18 mouse cellular contexts compared by ENCODE assay signal in the genomic region with DNA sequence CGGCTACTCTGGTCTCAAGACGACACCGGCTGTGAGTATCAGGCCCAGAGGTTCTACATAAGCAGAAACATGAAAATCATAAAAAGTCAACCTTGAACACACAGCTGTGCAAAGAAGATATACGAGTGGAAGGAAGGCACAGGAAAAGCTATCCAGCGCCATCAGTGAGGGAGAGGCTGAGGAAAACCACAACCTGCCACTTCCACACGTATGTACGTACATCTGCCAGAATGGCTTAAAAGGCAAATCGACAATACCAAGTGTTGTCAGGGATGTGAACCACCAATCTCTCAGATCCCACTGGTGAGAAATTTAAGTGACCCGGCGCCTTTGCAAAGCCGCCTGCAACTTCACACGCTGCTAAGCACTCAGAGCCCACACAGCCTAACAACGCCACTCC. TPM values are rescaled to one million over a fixed set of nuclear protein-coding genes. Genes with fewer than 3 reads are reported as not detected.
A peak's percentile ranks its signal among the peaks of the same experiment; 100 is the strongest.
DNase-seq lines count a peak whose midpoint lies in the region; TF ChIP-seq lines count a peak whose summit lies in the region.
"Had no signal": no experiment of that assay in that cellular context is flagged by ENCODE, and none has a peak within 500 bp of the region (broad histone marks: within the 10 kb centered on the region; RNA-seq: fewer than 3 reads in every experiment).

No protein-coding gene starts in this region.

- no peak for DNase-seq in heart, embryonic 10.5 days (ENCODE audit: low spot score)
- DNase-seq in heart, adult 11 months, result no peak
- DNase-seq in spleen, adult 2 months (ENCODE audit: low read depth in 1 of 2, low spot score in 2 of 2), result no peak
- DNase-seq in spleen, postnatal 14 days (ENCODE audit: low spot score in 2 of 2), result no peak
- no peak for DNase-seq in limb, embryonic 10.5 days (ENCODE audit: low spot score)
- DNase-seq in ovary, postnatal 36 days (ENCODE audit: low spot score), result no peak
- no peak for DNase-seq in B cell, adult 2 months
- DNase-seq: adrenal gland, adult 2 months; cerebellum, postnatal 36 days; heart, postnatal 4 days; kidney, adult 9 months; layer of hippocampus, postnatal 36 days; lung, adult 2 months; lung, postnatal 4 days; retina, postnatal 1 day; right cerebral cortex, postnatal 4 days had no signal

- 0 out of 2 replicates have a peak, but pooled peaks cover 6% of the 10 kb centered on the region for H3K27me3 ChIP-seq in heart, embryonic 10.5 days (ENCODE audit: insufficient read depth, poor library complexity, severe bottlenecking)
- H3K27me3 ChIP-seq in spleen, adult 2 months (ENCODE audit: control insufficient read depth, insufficient read depth, low read length), result no peaks in the 10 kb centered on the region
- no peaks in the 10 kb centered on the region for H3K27me3 ChIP-seq in limb, embryonic 10.5 days (ENCODE audit: low read depth, poor library complexity, severe bottlenecking)
- H3K27me3 ChIP-seq: midbrain, embryonic 12.5 days had no signal

- 77% methylated on average over 13 of the region's 13 CpGs for WGBS in heart, embryonic 10.5 days
- WGBS in spleen, adult 2 months, result 64% methylated on average over 13 of the region's 13 CpGs
- 92% methylated on average over 13 of the region's 13 CpGs for WGBS in limb, embryonic 10.5 days

- TF ChIP-seq POLR2A in spleen, adult 2 months (IDR thresholded peaks at IDR 0.05; ENCODE audit: low read depth, low read length), result no peak

- peak overlapping the region; percentile 11; the same call in 1 of the 2 replicates for H3K27ac ChIP-seq in heart, embryonic 10.5 days
- 0 out of 2 replicates have a peak overlapping the region, but pooled peaks have one; percentile 19 for H3K27ac ChIP-seq in spleen, adult 2 months (ENCODE audit: insufficient read depth, low read length)
- 0 out of 2 replicates have a peak overlapping the region, but pooled peaks have one; percentile 33 for H3K27ac ChIP-seq in limb, embryonic 10.5 days
- H3K27ac ChIP-seq: heart, embryonic 13.5 days had no signal

- no peaks in the 10 kb centered on the region for H3K36me3 ChIP-seq in heart, embryonic 10.5 days
- no peaks in the 10 kb centered on the region for H3K36me3 ChIP-seq in spleen, adult 2 months (ENCODE audit: control insufficient read depth, insufficient read depth, low read length)
- no peaks in the 10 kb centered on the region for H3K36me3 ChIP-seq in limb, embryonic 10.5 days
- H3K36me3 ChIP-seq: heart, embryonic 13.5 days; midbrain, embryonic 12.5 days had no signal

- H3K4me3 ChIP-seq in heart, embryonic 10.5 days, result no peak overlapping the region
- H3K4me3 ChIP-seq in spleen, adult 2 months (ENCODE audit: extremely low read depth, insufficient read depth, insufficient read length), result no peak overlapping the region
- H3K4me3 ChIP-seq in limb, embryonic 10.5 days, result no peak overlapping the region
- H3K4me3 ChIP-seq: heart, embryonic 13.5 days; midbrain, embryonic 12.5 days had no signal

- peaks cover 80% of the 10 kb centered on the region for H3K4me1 ChIP-seq in heart, embryonic 10.5 days
- H3K4me1 ChIP-seq in spleen, adult 2 months (ENCODE audit: control insufficient read depth, insufficient read depth, insufficient read length), result peaks cover 48% of the 10 kb centered on the region; the same call in 1 of the 2 replicates
- peaks cover 80% of the 10 kb centered on the region for H3K4me1 ChIP-seq in limb, embryonic 10.5 days

- TF ChIP-seq CTCF in spleen, adult 2 months (IDR thresholded peaks at IDR 0.05; ENCODE audit: extremely low read depth, insufficient read depth, insufficient read length, insufficient replicate concordance), result no peak

- no peaks in the 10 kb centered on the region for H3K9me3 ChIP-seq in heart, embryonic 10.5 days
- no peaks in the 10 kb centered on the region for H3K9me3 ChIP-seq in limb, embryonic 10.5 days (replicated peaks)
- H3K9me3 ChIP-seq: heart, embryonic 13.5 days; midbrain, embryonic 12.5 days had no signal

RNA-seq across cellular contexts. Expression of a gene that starts 47.5 kb away (rescaled TPM):
- 10.9 and 13.2 TPM in 2 replicates for polyA plus RNA-seq in heart, embryonic 10.5 days (2016; fragmentation: Nextera tagmentation; extraction: Ambion mirVana)
- polyA plus RNA-seq in spleen, adult 2 months (2012; rRNA removed), result 123 and 154 TPM in 2 replicates
- 24.6 and 26.2 TPM in 2 replicates for polyA plus RNA-seq in limb, embryonic 10.5 days (2016; fragmentation: Nextera tagmentation; extraction: Ambion mirVana)
